Mouse (Mus musculus): ENCODE measurements around the gene Phldb1.

DNA sequence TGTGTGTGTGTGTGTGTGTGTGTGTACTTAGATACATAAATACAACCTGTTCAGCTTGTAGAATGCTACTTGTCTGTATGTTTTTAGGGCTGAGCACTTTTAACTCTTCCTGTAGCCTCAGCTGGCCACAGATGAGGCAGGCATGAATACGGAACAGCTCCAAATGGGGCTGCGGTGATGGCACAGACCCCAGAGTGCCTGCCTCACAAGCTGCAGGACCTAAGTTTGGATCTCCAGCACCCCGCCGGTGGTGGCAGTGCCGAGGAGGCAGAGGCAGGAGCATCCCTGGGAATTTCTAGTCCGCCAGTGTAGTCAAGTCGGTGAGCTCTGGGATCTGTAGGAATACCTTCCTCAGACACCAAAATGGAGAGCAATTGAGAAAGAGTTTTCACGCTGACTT is 88.0 kb downstream of the Phldb1 start:
- TF ChIP-seq CTCF (IDR thresholded peaks at IDR 0.05; ENCODE audit: low read depth, low read length) (no peak), POLR2A (IDR thresholded peaks at IDR 0.05; ENCODE audit: insufficient read depth, low read length) (no peak)

All from ES-Bruce4 (cell line).